Mouse (Mus musculus) T-cell, adult 2 months (primary cell): ENCODE measurements at regions not wholly inside any gene's neighbourhood (a gene's known extent, or its start where the extent isn't known, plus 50 kb on each side); places are given as distances from the start of the nearest gene placed in this dataset.

Source experiments
- DNase-seq: peaks from one replicate; pipeline ENCODE4 v3.0.0; 2022; ENCODE audit warnings: low spot score

GRCm38 (mm10) chr13:97705926-97706325, 54.5 kb downstream of the Gm10260 start:
- DNase-seq, result no peak

- no peak for DNase-seq
Measured at GRCm38 (mm10) chr13:97704541-97704940, 55.9 kb downstream of the Gm10260 start.

- no peak for DNase-seq
Measured at GRCm38 (mm10) chr13:97698967-97699366, 61.5 kb downstream of the Gm10260 start.

DNA sequence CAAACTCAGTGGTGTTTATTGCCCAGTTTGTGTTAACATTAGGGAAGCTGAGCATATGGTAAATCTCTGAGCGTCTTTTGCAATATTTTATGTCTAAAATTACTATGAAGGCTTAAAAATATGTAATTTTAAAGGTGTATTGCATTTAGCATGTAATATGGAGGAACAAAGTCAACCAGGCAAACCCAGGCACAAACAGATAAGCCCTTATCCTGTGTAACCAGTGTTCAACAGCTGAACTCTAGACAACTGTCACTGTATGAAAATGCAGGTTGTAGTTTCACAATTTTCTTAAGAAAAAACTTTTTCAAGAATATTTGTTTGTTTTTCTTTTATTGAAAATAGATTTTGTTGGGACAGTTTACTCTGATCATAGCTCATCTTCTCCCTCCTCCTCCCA, 62.1 kb downstream of the Gm10260 start:
- no peak for DNase-seq

DNA sequence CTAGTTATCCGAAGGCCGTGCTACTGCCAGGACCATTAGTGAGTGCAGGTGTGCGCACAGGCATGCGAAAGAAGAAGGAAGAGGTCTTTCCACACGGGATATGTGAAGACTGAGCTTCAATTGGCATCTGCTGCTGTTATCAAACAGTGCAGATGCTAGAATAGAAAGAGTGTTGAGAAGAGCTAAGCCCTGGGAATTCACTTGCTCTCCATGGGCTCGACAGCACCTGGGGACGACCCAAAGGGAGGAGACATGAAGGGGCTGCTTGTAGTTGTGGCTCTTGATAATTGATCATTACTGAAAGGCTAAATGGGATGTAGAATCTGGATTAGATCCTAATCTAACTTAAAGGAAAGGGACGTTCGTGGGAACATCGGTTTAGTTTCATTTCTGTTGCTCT, 63.2 kb downstream of the Gm10260 start:
- no peak for DNase-seq

DNA sequence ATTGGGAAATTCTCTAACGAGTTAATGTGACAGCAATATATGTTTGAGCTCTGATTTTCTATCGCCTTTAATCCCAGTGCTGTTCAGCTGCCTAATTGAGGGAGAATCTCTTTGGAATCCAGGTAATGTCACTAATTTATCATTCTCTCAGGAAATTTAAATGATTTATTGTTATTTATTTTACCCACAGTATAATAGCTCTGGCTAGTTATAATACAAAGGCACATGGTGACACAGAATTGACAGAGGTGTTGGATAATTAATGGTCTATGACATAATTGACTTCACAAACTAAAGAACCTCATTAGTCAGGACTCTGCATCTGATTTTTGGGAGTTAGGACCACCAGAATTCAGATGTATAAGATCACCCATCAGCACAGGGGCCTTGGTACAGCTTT, 65.4 kb downstream of the Gm10260 start:
- DNase-seq, result no peak

- DNase-seq, result no peak
Measured at GRCm38 (mm10) chr13:97694356-97694990, 66.0 kb downstream of the Gm10260 start.

- DNase-seq, result no peak
Measured at GRCm38 (mm10) chr13:97688310-97688886, 72.0 kb downstream of the Gm10260 start.

GRCm38 (mm10) chr13:97683836-97684235, 76.6 kb downstream of the Gm10260 start:
- no peak for DNase-seq

- peak; percentile 6 for DNase-seq
Measured at GRCm38 (mm10) chr13:97681228-97681987, 79.0 kb downstream of the Gm10260 start.

- no peak for DNase-seq
Measured at GRCm38 (mm10) chr13:97680283-97680896, 80.0 kb downstream of the Gm10260 start.

GRCm38 (mm10) chr13:97678991-97679390, 81.4 kb downstream of the Gm10260 start:
- no peak for DNase-seq

GRCm38 (mm10) chr13:97676536-97677048, 83.8 kb downstream of the Gm10260 start:
- DNase-seq, result no peak

DNA sequence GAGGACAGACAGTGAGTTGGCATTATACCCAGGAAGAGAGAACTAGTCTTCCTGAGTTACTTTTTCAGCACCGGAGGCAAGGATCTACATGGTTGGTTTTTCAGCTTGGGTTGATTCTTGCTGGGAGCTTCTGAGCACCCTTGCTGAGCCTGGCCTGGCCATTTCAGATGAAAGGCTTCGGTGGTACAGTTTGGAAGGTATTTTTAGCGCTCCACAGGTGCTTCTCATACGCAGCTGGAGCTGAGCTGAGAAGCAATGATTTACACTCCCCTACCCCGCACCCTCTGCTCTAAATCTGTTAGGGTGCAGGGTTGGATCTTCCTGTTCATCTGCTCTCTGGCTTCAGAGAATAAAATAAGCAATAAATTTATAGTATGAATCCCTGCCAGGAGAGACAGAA, 87.3 kb downstream of the Gm10260 start:
- no peak for DNase-seq

GRCm38 (mm10) chr13:97672038-97672675, 88.3 kb downstream of the Gm10260 start:
- no peak for DNase-seq

DNA sequence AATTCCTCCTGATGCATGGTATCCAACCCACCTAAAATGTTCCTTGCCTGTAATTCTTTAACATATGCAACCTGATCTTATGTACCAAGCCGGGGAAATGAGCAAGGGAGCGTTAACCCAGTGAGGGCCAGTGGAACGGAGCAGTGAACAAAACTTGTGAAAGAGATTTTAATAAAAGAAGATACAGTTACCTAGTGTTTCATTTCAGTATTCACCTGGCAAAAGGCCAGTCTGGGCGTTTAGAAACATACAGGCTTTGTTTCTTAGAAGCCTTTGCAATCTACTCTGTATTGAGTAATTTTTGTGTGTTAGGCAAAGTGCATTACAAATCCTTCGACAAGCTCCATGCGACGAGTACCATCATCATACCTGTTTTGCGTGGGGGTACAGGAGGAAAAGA, 91.1 kb downstream of the Gm10260 start:
- DNase-seq, result no peak

GRCm38 (mm10) chr13:97668910-97669309, 91.5 kb downstream of the Gm10260 start:
- no peak for DNase-seq

- DNase-seq, result no peak
Measured at GRCm38 (mm10) chr13:97667313-97667712, 93.1 kb downstream of the Gm10260 start.

DNA sequence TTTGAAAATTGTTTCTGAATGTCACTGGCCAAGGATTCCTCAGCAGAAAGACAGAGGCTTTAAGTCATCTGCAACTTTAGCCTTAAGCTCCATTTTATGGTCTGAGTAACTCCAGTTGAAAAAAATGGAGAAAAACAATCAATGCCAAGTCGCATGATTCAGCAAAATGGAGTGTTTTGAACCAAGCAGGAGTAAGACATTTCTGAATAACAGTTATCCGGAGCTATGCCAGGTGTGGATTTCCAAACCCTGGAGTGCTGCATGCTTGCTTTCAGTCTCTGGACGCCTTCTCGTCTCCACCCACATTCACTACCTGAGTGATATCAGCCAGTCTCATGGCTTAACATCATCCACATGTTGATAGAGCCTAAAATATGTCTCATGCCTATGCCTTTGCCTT, 93.7 kb downstream of the Gm10260 start:
- DNase-seq, result no peak

DNA sequence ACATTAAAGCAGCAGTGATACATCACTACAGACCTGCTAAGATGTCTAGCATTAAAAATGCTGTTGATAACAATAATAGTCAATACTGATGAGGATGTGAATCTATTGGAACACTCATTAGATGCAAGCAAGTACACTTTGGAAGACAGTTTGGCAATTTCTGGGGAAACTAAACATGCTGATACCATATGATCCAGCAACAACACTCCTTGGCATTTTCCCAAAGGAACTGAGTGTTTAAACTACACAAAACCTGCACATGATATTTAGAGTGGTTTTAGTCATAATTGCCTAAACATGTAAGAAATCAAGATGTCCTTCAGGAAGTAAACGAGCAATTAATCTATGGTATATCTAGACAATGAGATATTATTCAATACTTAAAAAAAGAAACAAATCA, 95.2 kb downstream of the Gm10260 start:
- DNase-seq, result no peak

- no peak for DNase-seq
Measured at GRCm38 (mm10) chr13:97662741-97663140, 97.7 kb downstream of the Gm10260 start.

GRCm38 (mm10) chr13:97656618-97657017, 103.8 kb downstream of the Gm10260 start:
- no peak for DNase-seq
